Mouse (Mus musculus) heart, postnatal 0 days (tissue): ENCODE measurements around the gene Kcnj12.
A peak's percentile ranks its signal among the peaks of the same experiment; 100 is the strongest.

Experiments used
- CTCF ChIP-seq: IDR thresholded peaks from 2 replicates; pipeline ENCODE4 v1.5.1; 2016; ENCODE audit warnings: antibody characterized with exemption, control low read depth, low read depth
- EP300 ChIP-seq: IDR thresholded peaks from 2 replicates; pipeline ENCODE4 v1.6.1; 2016; ENCODE audit warnings: antibody characterized with exemption, low read depth

GRCm38 (mm10) chr11:61025594-61025993 is 3.2 kb downstream of the Kcnj12 start:
- TF ChIP-seq CTCF (no peak), EP300 (peak; percentile 30; the same call in 1 of the 2 replicates)
